Mouse (Mus musculus) liver, postnatal 0 days (tissue): Measurements from ENCODE around the gene Hoxa1. TPM values are rescaled to one million over a fixed set of nuclear protein-coding genes. Genes with fewer than 3 reads are reported as not detected.

Experiments
- ATAC-seq: fragments of 200-750 bp; cut with Nextera tagmentation; 2 replicates; pipeline ENCODE4 v1.8.0; 2017; ENCODE audit warnings: mild to moderate bottlenecking, moderate library complexity
- DNase-seq: peaks from one replicate; pipeline ENCODE4 v3.0.0-alpha.2; 2016
- H3K27ac ChIP-seq: fragments of 300-500 bp; sonication (generic); 2 replicates; pipeline ENCODE4 v1.5.1; 2014; ENCODE audit warnings: antibody characterized with exemption, moderate library complexity, mild to moderate bottlenecking, low read depth
- H3K27me3 ChIP-seq: fragments of 300-500 bp; sonication (generic); 2 replicates; pipeline ENCODE4 v1.6.1; 2014; ENCODE audit warnings: low read length, control low read depth, mixed read lengths; ENCODE audit not compliant: insufficient read depth
- H3K36me3 ChIP-seq: fragments of 300-500 bp; sonication (generic); replicated peaks from 2 replicates; pipeline ENCODE4 v1.6.1; 2014; ENCODE audit warnings: mild to moderate bottlenecking, control low read depth, low read length, moderate library complexity, mixed read lengths; ENCODE audit not compliant: insufficient read depth
- H3K4me1 ChIP-seq: fragments of 300-500 bp; sonication (generic); 2 replicates; pipeline ENCODE4 v1.6.1; 2014; ENCODE audit warnings: antibody characterized with exemption, mild to moderate bottlenecking, control low read depth; ENCODE audit not compliant: insufficient read depth
- H3K4me2 ChIP-seq: fragments of 300-500 bp; sonication (generic); 2 replicates; pipeline ENCODE4 v1.6.1; 2014; ENCODE audit warnings: low read depth, mild to moderate bottlenecking, low read length, moderate library complexity, mixed read lengths
- H3K4me3 ChIP-seq: fragments of 300-500 bp; sonication (generic); 2 replicates; pipeline ENCODE4 v1.5.1; 2014; ENCODE audit warnings: low read depth, low read length
- H3K9ac ChIP-seq: fragments of 300-500 bp; sonication (generic); replicated peaks from 2 replicates; pipeline ENCODE4 v1.6.1; 2014; ENCODE audit warnings: mild to moderate bottlenecking, moderate library complexity
- H3K9me3 ChIP-seq: fragments of 300-500 bp; sonication (generic); 2 replicates; pipeline ENCODE4 v1.6.1; 2016; ENCODE audit warnings: mild to moderate bottlenecking, control low read depth, low read length, mixed read lengths
- CTCF ChIP-seq: sonication (generic); IDR thresholded peaks from 2 replicates; pipeline ENCODE4 v1.5.1; 2016; ENCODE audit warnings: antibody characterized with exemption, low read depth
- EP300 ChIP-seq: IDR thresholded peaks from 2 replicates; pipeline ENCODE4 v1.6.1; 2016; ENCODE audit warnings: antibody characterized with exemption, low read depth, mild to moderate bottlenecking
- WGBS: fragments of 180-500 bp; shearing (Covaris S2); extraction: QIAGEN DNeasy Blood & Tissue Kit; methylation state at CpG from one replicate; pipeline ENCODE4 v1.1.7; 2014; ENCODE audit not compliant: insufficient replicate concordance; 5-methylcytosine and 5-hydroxymethylcytosine counted together
- polyA plus RNA-seq: library from polyadenylated mRNA; unstranded; fragments of >200 nt; fragmentation: Nextera tagmentation; extraction: Ambion mirVana; gene quantifications from 2 replicates; pipeline ENCODE4 v1.2.1, GENCODE M21; 2015

The Hoxa1 gene
- polyA plus RNA-seq, 1 experiment from 2014 or later: 0.16 TPM

DNA sequence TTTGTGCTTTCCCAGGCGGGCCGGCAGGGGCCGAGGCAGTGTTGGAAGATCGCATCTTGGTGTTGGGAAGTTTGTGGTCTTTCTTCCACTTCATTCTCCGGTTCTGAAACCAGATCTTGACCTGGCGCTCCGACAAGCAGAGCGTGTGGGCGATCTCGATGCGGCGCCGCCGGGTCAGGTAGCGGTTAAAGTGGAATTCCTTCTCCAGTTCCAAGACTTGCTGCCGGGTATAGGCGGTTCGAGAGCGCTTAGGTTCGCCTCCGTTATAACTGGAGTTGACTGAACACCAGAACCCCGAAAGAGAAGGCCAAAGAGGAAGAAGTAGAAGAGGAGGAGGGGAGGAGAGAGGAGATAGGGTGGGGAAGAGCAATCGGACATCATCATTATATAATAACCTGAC lies 32.3 kb upstream of the Hoxa1 start:
- H3K27ac ChIP-seq: no peak overlapping the region

DNA sequence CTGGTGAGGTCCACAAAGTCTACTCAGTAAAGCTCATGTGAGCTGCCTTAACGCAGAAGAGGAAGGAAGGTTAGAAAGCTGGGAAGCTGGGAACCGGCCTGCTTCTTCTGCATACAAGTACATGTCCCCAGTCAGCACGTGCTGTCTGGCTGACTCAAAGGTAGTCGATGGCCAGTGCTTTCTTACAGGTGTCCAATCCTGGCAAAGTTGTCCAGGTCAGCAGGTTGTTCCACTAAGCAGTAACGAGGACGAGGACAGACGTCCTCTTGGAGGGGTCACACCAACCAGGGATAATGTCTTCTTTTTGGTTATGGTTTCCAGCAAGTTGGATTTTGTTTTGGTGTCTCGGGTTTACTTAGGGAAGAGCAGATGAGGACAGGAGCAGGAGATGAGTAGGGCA lies 31.8 kb upstream of the Hoxa1 start:
- Histone ChIP-seq H3K9me3 (no peaks in the 10 kb centered on the region), H3K27ac (no peak overlapping the region), H3K4me3 (no peak overlapping the region), H3K4me1 (peaks cover 9% of the 10 kb centered on the region), H3K27me3 (peaks cover 77% of the 10 kb centered on the region), H3K36me3 (no peaks in the 10 kb centered on the region), H3K9ac (no peak overlapping the region), H3K4me2 (peak overlapping the region; percentile 73; the same call in 1 of the 2 replicates)
- TF ChIP-seq CTCF: no peak
- TF ChIP-seq EP300: no peak
- ATAC-seq (no peak), DNase-seq (no peak)
- WGBS: 46% methylated on average over 8 of the region's 8 CpGs

More for the DNA sequence above, 32.3 kb upstream of the Hoxa1 start:
- Histone ChIP-seq H3K4me3 (peak overlapping the region; percentile 55; the same call in 1 of the 2 replicates), H3K36me3 (no peaks in the 10 kb centered on the region), H3K4me2 (peak overlapping the region; percentile 73), H3K9me3 (no peaks in the 10 kb centered on the region), H3K4me1 (peaks cover 9% of the 10 kb centered on the region), H3K9ac (no peak overlapping the region), H3K27me3 (peaks cover 76% of the 10 kb centered on the region)
- no peak for ATAC-seq
- DNase-seq: no peak
- 38% methylated on average over 23 of the region's 23 CpGs for WGBS
- TF ChIP-seq CTCF (no peak), EP300 (no peak)

DNA sequence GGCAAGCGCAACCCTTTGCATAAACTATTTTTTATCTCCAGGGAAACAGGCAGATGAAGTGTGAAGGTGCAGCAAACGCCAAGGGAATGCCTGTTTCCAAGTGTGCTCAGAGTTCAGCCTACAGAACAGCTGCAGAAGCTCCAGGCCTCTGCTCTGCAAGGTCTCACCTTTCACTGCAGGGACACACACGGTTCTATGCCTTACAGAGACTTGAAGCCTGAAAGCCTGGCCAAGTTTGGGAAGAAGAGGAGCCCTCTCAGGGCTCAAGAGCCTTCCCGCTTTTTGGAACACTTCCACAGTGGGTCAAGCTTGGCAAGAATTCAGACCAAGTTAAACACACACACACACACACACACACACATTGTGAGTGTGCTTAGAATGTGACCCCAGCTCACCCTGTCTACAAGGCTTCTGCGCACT lies 31.1 kb upstream of the Hoxa1 start:
- H3K27ac ChIP-seq: no peak overlapping the region
- H3K27me3 ChIP-seq: peaks cover 80% of the 10 kb centered on the region
- H3K9ac ChIP-seq: no peak overlapping the region

DNA sequence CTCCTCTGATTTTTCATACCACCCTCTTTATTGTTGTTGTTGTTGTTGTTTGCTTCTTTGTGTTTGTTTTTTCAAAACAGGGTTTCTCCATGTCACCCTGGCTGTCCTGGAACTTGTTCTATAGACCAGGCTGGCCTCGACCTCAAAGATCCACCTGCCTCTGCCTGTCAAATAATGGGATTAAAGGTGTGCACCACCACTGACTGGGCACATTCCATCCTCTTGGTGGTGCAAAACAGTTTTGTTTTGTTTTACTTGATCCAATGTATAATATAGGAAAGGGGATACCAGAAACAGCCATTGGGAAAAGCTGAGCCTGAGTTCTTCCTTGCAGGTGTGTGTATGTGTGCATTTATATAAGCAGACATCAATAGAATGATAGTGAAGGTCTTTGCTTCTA lies 28.4 kb upstream of the Hoxa1 start:
- 46% methylated on average over 1 of the region's 1 CpGs for WGBS
- Histone ChIP-seq H3K4me3 (no peak overlapping the region), H3K4me2 (no peak overlapping the region), H3K4me1 (peaks cover 8% of the 10 kb centered on the region; the same call in 1 of the 2 replicates), H3K9me3 (no peaks in the 10 kb centered on the region), H3K9ac (no peak overlapping the region), H3K36me3 (no peaks in the 10 kb centered on the region), H3K27me3 (peaks cover 66% of the 10 kb centered on the region), H3K27ac (no peak overlapping the region)
- TF ChIP-seq CTCF (no peak), EP300 (no peak)
- ATAC-seq: no peak
- DNase-seq: no peak

More for the DNA sequence above, 31.1 kb upstream of the Hoxa1 start:
- Histone ChIP-seq H3K4me1 (peaks cover 9% of the 10 kb centered on the region), H3K36me3 (no peaks in the 10 kb centered on the region), H3K4me2 (no peak overlapping the region), H3K4me3 (no peak overlapping the region), H3K9me3 (no peaks in the 10 kb centered on the region)
- DNase-seq: no peak
- TF ChIP-seq CTCF (no peak), EP300 (no peak)
- ATAC-seq: no peak
- WGBS: 45% methylated on average over 5 of the region's 5 CpGs

DNA sequence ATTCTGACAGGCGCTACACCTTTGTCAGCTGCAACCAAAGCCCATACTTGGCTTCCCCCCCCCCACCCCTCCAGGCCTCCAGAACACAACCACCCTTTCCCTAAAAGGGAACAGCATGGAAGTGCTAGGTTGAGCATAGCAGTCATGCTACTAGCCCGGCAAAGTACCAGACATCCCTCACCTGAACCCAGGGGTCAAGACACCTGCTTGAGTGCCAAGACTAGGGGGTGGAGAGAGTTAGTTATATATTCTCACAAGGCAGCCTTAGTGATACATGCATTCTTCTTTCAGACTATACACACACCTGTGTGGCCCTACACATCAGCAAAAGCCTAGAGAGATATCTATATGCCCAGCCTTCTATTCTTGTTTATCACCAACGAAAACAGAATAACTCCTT lies 27.7 kb upstream of the Hoxa1 start:
- no peak overlapping the region for H3K4me3 ChIP-seq
- H3K27me3 ChIP-seq: peaks cover 63% of the 10 kb centered on the region
- H3K9me3 ChIP-seq: no peaks in the 10 kb centered on the region
- WGBS: 42% methylated on average over 3 of the region's 3 CpGs
- no peaks in the 10 kb centered on the region for H3K36me3 ChIP-seq
- H3K4me2 ChIP-seq: no peak overlapping the region
- ATAC-seq (no peak), DNase-seq (no peak)
- H3K27ac ChIP-seq: no peak overlapping the region
- H3K4me1 ChIP-seq: peaks cover 8% of the 10 kb centered on the region; the same call in 1 of the 2 replicates
- TF ChIP-seq EP300: no peak
- TF ChIP-seq CTCF: no peak
- no peak overlapping the region for H3K9ac ChIP-seq

DNA sequence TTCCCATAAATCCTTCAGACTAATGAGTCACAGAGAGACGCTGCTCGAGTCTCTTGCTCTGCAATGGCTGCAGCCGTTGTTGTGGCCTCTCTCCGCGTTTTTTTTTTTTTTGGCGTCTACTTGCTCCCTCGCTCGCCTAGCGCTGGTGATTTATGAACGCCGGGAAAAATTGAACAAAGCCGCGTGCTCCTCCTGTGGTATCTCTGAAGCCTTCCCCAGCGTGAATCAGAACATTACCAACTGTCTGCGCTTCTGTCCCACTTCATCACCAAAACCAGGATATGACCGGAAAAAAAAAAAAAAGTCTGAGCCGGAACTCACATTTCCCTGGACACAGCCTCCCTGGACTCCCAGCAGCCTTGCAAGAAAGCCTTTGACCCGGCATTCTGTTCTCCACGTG lies 27.1 kb upstream of the Hoxa1 start:
- H3K4me3 ChIP-seq: no peak overlapping the region
- TF ChIP-seq CTCF (no peak), EP300 (no peak)
- no peaks in the 10 kb centered on the region for H3K9me3 ChIP-seq
- peaks cover 59% of the 10 kb centered on the region for H3K27me3 ChIP-seq
- no peaks in the 10 kb centered on the region for H3K36me3 ChIP-seq
- no peak overlapping the region for H3K4me2 ChIP-seq
- ATAC-seq: no peak
- peaks cover 8% of the 10 kb centered on the region; the same call in 1 of the 2 replicates for H3K4me1 ChIP-seq
- WGBS: 27% methylated on average over 19 of the region's 19 CpGs
- no peak overlapping the region for H3K27ac ChIP-seq
- H3K9ac ChIP-seq: no peak overlapping the region
- no peak for DNase-seq

DNA sequence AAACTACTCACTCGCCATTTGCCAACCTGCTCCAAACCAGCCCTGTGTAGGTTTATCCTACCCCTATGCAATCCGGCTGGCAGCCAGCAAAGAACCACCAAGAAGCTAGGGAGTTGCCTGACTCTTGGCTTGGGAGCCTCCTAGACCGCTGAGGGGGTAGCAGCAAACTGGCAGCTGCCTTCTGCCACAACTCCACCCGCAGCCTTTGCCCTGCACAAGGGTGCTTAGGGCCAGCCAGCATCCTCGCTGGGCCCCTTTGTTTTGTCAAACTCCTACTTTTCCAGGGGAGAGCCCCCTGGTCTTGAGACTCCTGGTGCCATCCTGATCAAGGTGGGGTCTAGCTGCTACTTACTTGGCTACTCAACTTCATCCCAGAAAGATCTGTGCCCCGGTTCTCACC lies 26.6 kb upstream of the Hoxa1 start:
- no peak for ATAC-seq
- no peak overlapping the region for H3K4me2 ChIP-seq
- no peak overlapping the region for H3K4me3 ChIP-seq
- no peak overlapping the region for H3K9ac ChIP-seq
- 62% methylated on average over 6 of the region's 6 CpGs for WGBS
- H3K27ac ChIP-seq: no peak overlapping the region
- peaks cover 8% of the 10 kb centered on the region; the same call in 1 of the 2 replicates for H3K4me1 ChIP-seq
- peaks cover 59% of the 10 kb centered on the region for H3K27me3 ChIP-seq
- TF ChIP-seq EP300: no peak
- TF ChIP-seq CTCF: no peak
- no peak for DNase-seq
- H3K9me3 ChIP-seq: no peaks in the 10 kb centered on the region
- no peaks in the 10 kb centered on the region for H3K36me3 ChIP-seq
